10 mouse cellular contexts compared by ENCODE assay signal in genomic region chr8:11013258-11013657, GRCm38 (mm10). TPM values are rescaled to one million over a fixed set of nuclear protein-coding genes. Genes with fewer than 3 reads are reported as not detected.
DNase-seq lines count a peak whose midpoint lies in the region; ATAC-seq and TF ChIP-seq lines count a peak whose summit lies in the region.
"Had no signal": no experiment of that assay in that cellular context is flagged by ENCODE, and none has a peak within 500 bp of the region (broad histone marks: within the 10 kb centered on the region; RNA-seq: fewer than 3 reads in every experiment).

No protein-coding gene starts in this region.

- no peak overlapping the region for H3K9ac ChIP-seq in intestine, embryonic 14.5 days (ENCODE audit: low read length)
- no peak overlapping the region for H3K9ac ChIP-seq in intestine, embryonic 15.5 days
- peak overlapping the region; percentile 60; the same call in 1 of the 2 replicates for H3K9ac ChIP-seq in heart, embryonic 16.5 days (ENCODE audit: low read length)
- no peak overlapping the region for H3K9ac ChIP-seq in liver, embryonic 14.5 days (replicated peaks)
- H3K9ac ChIP-seq: embryonic facial prominence, embryonic 12.5 days; liver, embryonic 13.5 days had no signal

- H3K9me3 ChIP-seq in intestine, embryonic 14.5 days (ENCODE audit: control insufficient read depth, low read length) = no peaks in the 10 kb centered on the region
- H3K9me3 ChIP-seq in intestine, embryonic 15.5 days = no peaks in the 10 kb centered on the region
- no peaks in the 10 kb centered on the region for H3K9me3 ChIP-seq in heart, embryonic 16.5 days (replicated peaks; ENCODE audit: control insufficient read depth, low read length)
- no peaks in the 10 kb centered on the region for H3K9me3 ChIP-seq in liver, embryonic 14.5 days (ENCODE audit: control insufficient read depth, low read length)
- H3K9me3 ChIP-seq: embryonic facial prominence, embryonic 12.5 days; liver, embryonic 13.5 days had no signal

- WGBS in intestine, embryonic 14.5 days = 1% methylated on average over 6 of the region's 6 CpGs
- 5% methylated on average over 6 of the region's 6 CpGs for WGBS in intestine, embryonic 15.5 days
- 3% methylated on average over 6 of the region's 6 CpGs for WGBS in heart, embryonic 16.5 days
- 5% methylated on average over 6 of the region's 6 CpGs for WGBS in liver, embryonic 14.5 days (ENCODE audit: insufficient replicate concordance)

- peak; percentile 72 for TF ChIP-seq CTCF in liver, embryonic 14.5 days (IDR thresholded peaks at IDR 0.05; ENCODE audit: low read depth)

- H3K4me3 ChIP-seq in intestine, embryonic 14.5 days (ENCODE audit: low read depth, low read length) = no peak overlapping the region
- no peak overlapping the region for H3K4me3 ChIP-seq in intestine, embryonic 15.5 days (replicated peaks)
- no peak overlapping the region for H3K4me3 ChIP-seq in heart, embryonic 16.5 days (ENCODE audit: low read length)
- no peak overlapping the region for H3K4me3 ChIP-seq in liver, embryonic 14.5 days (ENCODE audit: insufficient read depth in 1 of 2, low read depth in 2 of 2, low read length in 2 of 2)
- H3K4me3 ChIP-seq: embryonic facial prominence, embryonic 12.5 days; liver, embryonic 13.5 days had no signal

- no peak for ATAC-seq in intestine, embryonic 14.5 days (replicated peaks; ENCODE audit: low FRiP score, low TSS enrichment, low read depth)
- no peak for ATAC-seq in intestine, embryonic 15.5 days
- no peak for ATAC-seq in heart, embryonic 16.5 days (replicated peaks; ENCODE audit: extremely low read depth, insufficient read depth, low FRiP score)
- no peak for ATAC-seq in liver, embryonic 14.5 days (ENCODE audit: insufficient read depth)

- H3K27ac ChIP-seq in intestine, embryonic 14.5 days (ENCODE audit: low read depth) = no peak overlapping the region
- H3K27ac ChIP-seq in intestine, embryonic 15.5 days = no peak overlapping the region
- peak overlapping the region; percentile 70 for H3K27ac ChIP-seq in heart, embryonic 16.5 days (ENCODE audit: low read length)
- no peak overlapping the region for H3K27ac ChIP-seq in liver, embryonic 14.5 days
- H3K27ac ChIP-seq: embryonic facial prominence, embryonic 12.5 days; liver, embryonic 13.5 days had no signal

- no peak overlapping the region for H3K4me2 ChIP-seq in intestine, embryonic 14.5 days (ENCODE audit: low read length)
- H3K4me2 ChIP-seq in intestine, embryonic 15.5 days (replicated peaks) = no peak overlapping the region
- H3K4me2 ChIP-seq in heart, embryonic 16.5 days (ENCODE audit: low read depth, low read length) = no peak overlapping the region
- H3K4me2 ChIP-seq in liver, embryonic 14.5 days (ENCODE audit: low read depth) = no peak overlapping the region
- H3K4me2 ChIP-seq: embryonic facial prominence, embryonic 12.5 days; liver, embryonic 13.5 days had no signal

- DNase-seq in intestine, embryonic 14.5 days (ENCODE audit: low spot score) = peak; percentile 73
- peak; percentile 65 for DNase-seq in ES-CJ7 (ENCODE audit: low read depth, low spot score)
- peak; percentile 43 to 51 for DNase-seq in cerebellum, postnatal 36 days
- no peak for DNase-seq in liver, embryonic 14.5 days (ENCODE audit: low read depth in 3 of 3, low spot score in 3 of 3)
- DNase-seq in right cerebral cortex, postnatal 10 days (ENCODE audit: low spot score in 2 of 2) = peak; percentile 77 to 84
- DNase-seq in c-Kit-positive CD71-positive TER-119-positive erythroid progenitor cells, embryonic 14.5 days (ENCODE audit: low spot score) = no peak
- DNase-seq: liver, embryonic 13.5 days had no signal

- no peaks in the 10 kb centered on the region for H3K27me3 ChIP-seq in intestine, embryonic 14.5 days (replicated peaks; ENCODE audit: control insufficient read depth, insufficient read depth, low read length)
- H3K27me3 ChIP-seq in intestine, embryonic 15.5 days (replicated peaks) = no peaks in the 10 kb centered on the region
- H3K27me3 ChIP-seq in heart, embryonic 16.5 days (ENCODE audit: control insufficient read depth, insufficient read depth, low read length) = no peaks in the 10 kb centered on the region
- H3K27me3 ChIP-seq in liver, embryonic 14.5 days (ENCODE audit: control insufficient read depth, insufficient read depth, low read length) = peaks cover 2% of the 10 kb centered on the region; the same call in 1 of the 2 replicates
- H3K27me3 ChIP-seq: embryonic facial prominence, embryonic 12.5 days had no signal

- no peak for TF ChIP-seq EP300 in liver, embryonic 14.5 days (IDR thresholded peaks at IDR 0.05; ENCODE audit: low read depth)

- no peaks in the 10 kb centered on the region; the same call in none of the 2 replicates for H3K4me1 ChIP-seq in intestine, embryonic 14.5 days (replicated peaks; ENCODE audit: control insufficient read depth, insufficient read depth, low read length)
- peaks cover 12% of the 10 kb centered on the region; the same call in 1 of the 2 replicates for H3K4me1 ChIP-seq in intestine, embryonic 15.5 days (replicated peaks)
- peaks cover 17% of the 10 kb centered on the region; the same call in 1 of the 2 replicates for H3K4me1 ChIP-seq in heart, embryonic 16.5 days (ENCODE audit: control insufficient read depth, insufficient read depth, low read length)
- peaks cover 12 to 14% of the 10 kb centered on the region in 2 experiments for H3K4me1 ChIP-seq in liver, embryonic 14.5 days (replicated peaks; ENCODE audit: control insufficient read depth in 2 of 2, insufficient read depth in 2 of 2, low read length in 1 of 2)

- no peaks in the 10 kb centered on the region for H3K36me3 ChIP-seq in intestine, embryonic 14.5 days (ENCODE audit: control insufficient read depth, insufficient read depth, low read length)
- no peaks in the 10 kb centered on the region for H3K36me3 ChIP-seq in intestine, embryonic 15.5 days
- H3K36me3 ChIP-seq in heart, embryonic 16.5 days (ENCODE audit: control insufficient read depth, insufficient read depth) = no peaks in the 10 kb centered on the region
- no peaks in the 10 kb centered on the region for H3K36me3 ChIP-seq in liver, embryonic 14.5 days (replicated peaks; ENCODE audit: control insufficient read depth, insufficient read depth, low read depth)
- H3K36me3 ChIP-seq: embryonic facial prominence, embryonic 12.5 days; liver, embryonic 13.5 days had no signal

RNA-seq across cellular contexts. Expression of gene Irs2, which starts 5.0 kb away (rescaled TPM):
- polyA plus RNA-seq in intestine, embryonic 14.5 days (2014; fragmentation: Nextera tagmentation; extraction: Ambion mirVana) = 4.5 and 5.5 TPM in 2 replicates
- 6.1 and 7.2 TPM in 2 replicates for polyA plus RNA-seq in intestine, embryonic 15.5 days (2015; fragmentation: Nextera tagmentation; extraction: Ambion mirVana)
- polyA plus RNA-seq in heart, embryonic 16.5 days (2015; fragmentation: Nextera tagmentation; extraction: Ambion mirVana) = 2.3 and 2.9 TPM in 2 replicates
- polyA plus RNA-seq in liver, embryonic 14.5 days (2012; rRNA removed) = 4.7 and 5.4 TPM in 2 replicates
- polyA plus RNA-seq in liver, embryonic 14.5 days (2014; fragmentation: Nextera tagmentation; extraction: Ambion mirVana) = 2.9 and 3.4 TPM in 2 replicates

Comparison
In these comparisons a context has a peak if more than half of its experiments do, and no peak if none do; other contexts are left out.
1. DNase-seq: peak in intestine, embryonic 14.5 days (single experiment), ES-CJ7 (single experiment), cerebellum, postnatal 36 days (2 of 2) and right cerebral cortex, postnatal 10 days (2 of 2); none in liver, embryonic 14.5 days (0 of 3) and c-Kit-positive CD71-positive TER-119-positive erythroid progenitor cells, embryonic 14.5 days (single experiment).